ENCODE assay signal across 11 mouse cellular contexts in the genomic region with DNA sequence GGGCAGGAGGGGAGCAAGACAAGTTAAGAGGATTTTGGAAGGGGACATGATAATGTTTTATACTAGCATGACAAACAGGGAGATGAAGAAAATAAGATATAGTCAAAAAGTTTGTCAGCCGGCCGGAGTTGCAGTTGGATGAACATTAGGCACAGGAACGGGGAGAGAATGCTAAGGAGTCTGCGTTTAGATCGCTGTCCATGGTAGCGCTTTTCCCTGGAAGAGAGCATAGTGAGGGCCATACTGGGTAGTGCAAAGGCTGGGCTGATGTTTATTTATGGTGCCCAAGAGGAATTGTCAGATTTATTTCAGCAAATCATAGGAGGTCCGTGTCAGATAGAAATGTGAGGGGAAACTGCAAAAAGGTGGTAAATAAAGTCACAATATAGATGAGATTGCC.
DNase-seq lines count a peak whose midpoint lies in the region; ATAC-seq and TF ChIP-seq lines count a peak whose summit lies in the region.
"Had no signal": no experiment of that assay in that cellular context is flagged by ENCODE, and none has a peak within 500 bp of the region (broad histone marks: within the 10 kb centered on the region; RNA-seq: fewer than 3 reads in every experiment).

No protein-coding gene starts in this region.

- no peak overlapping the region for H3K27ac ChIP-seq in cerebellum, adult 2 months (ENCODE audit: insufficient read depth, low read length)
- H3K27ac ChIP-seq in liver, postnatal 0 days (ENCODE audit: low read depth) = no peak overlapping the region
- H3K27ac ChIP-seq in limb, embryonic 10.5 days = no peak overlapping the region
- H3K27ac ChIP-seq: limb, embryonic 15.5 days had no signal

- DNase-seq in cerebellum, postnatal 10 days = peak; percentile 4
- DNase-seq in cerebellum, adult 2 months = no peak
- DNase-seq in liver = peak; percentile 9
- DNase-seq in liver, postnatal 0 days = no peak
- DNase-seq in embryo, embryonic 10 days (ENCODE audit: low spot score) = peak; percentile 84
- DNase-seq in limb, embryonic 10.5 days (ENCODE audit: low spot score) = peak; percentile 75
- DNase-seq in yolk sac, embryonic 10.5 days (ENCODE audit: low spot score) = no peak
- DNase-seq in gastrocnemius, postnatal 25 days = no peak

- H3K4me2 ChIP-seq in liver, postnatal 0 days (ENCODE audit: low read depth, low read length) = no peak overlapping the region
- H3K4me2 ChIP-seq: heart, embryonic 11.5 days; limb, embryonic 15.5 days; midbrain, embryonic 11.5 days had no signal

- no peaks in the 10 kb centered on the region for H3K27me3 ChIP-seq in cerebellum, adult 2 months (ENCODE audit: control insufficient read depth, insufficient read depth, low read length)
- no peaks in the 10 kb centered on the region for H3K27me3 ChIP-seq in liver, postnatal 0 days (ENCODE audit: insufficient read depth, low read length)
- H3K27me3 ChIP-seq in limb, embryonic 10.5 days (ENCODE audit: low read depth, poor library complexity, severe bottlenecking) = no peaks in the 10 kb centered on the region
- H3K27me3 ChIP-seq: limb, embryonic 15.5 days had no signal

- WGBS in cerebellum, adult 2 months = 31% methylated on average over 7 of the region's 7 CpGs
- 21% methylated on average over 7 of the region's 7 CpGs for WGBS in liver, postnatal 0 days (ENCODE audit: insufficient replicate concordance)
- 25% methylated on average over 7 of the region's 7 CpGs for WGBS in limb, embryonic 10.5 days

- no peak for TF ChIP-seq POLR2A in cerebellum, adult 2 months (IDR thresholded peaks at IDR 0.05; ENCODE audit: borderline replicate concordance, insufficient read depth, low read length)

- H3K4me3 ChIP-seq in cerebellum, adult 2 months (replicated peaks; ENCODE audit: insufficient read depth, low read depth, low read length) = no peak overlapping the region
- H3K4me3 ChIP-seq in liver, postnatal 0 days (ENCODE audit: low read depth, low read length) = no peak overlapping the region
- H3K4me3 ChIP-seq in limb, embryonic 10.5 days = no peak overlapping the region
- H3K4me3 ChIP-seq: limb, embryonic 15.5 days had no signal

- TF ChIP-seq CTCF in cerebellum, adult 2 months (IDR thresholded peaks at IDR 0.05; ENCODE audit: borderline replicate concordance, insufficient read depth, low read depth, low read length) = no peak
- TF ChIP-seq CTCF in liver, postnatal 0 days (IDR thresholded peaks at IDR 0.05; ENCODE audit: low read depth) = no peak

- no peaks in the 10 kb centered on the region for H3K36me3 ChIP-seq in liver, postnatal 0 days (replicated peaks; ENCODE audit: insufficient read depth, low read length)
- no peaks in the 10 kb centered on the region for H3K36me3 ChIP-seq in limb, embryonic 10.5 days
- H3K36me3 ChIP-seq: limb, embryonic 15.5 days had no signal

- no peak overlapping the region for H3K9ac ChIP-seq in liver, postnatal 0 days (replicated peaks)
- H3K9ac ChIP-seq: limb, embryonic 15.5 days had no signal

- no peaks in the 10 kb centered on the region for H3K9me3 ChIP-seq in liver, postnatal 0 days (ENCODE audit: low read length)
- no peaks in the 10 kb centered on the region for H3K9me3 ChIP-seq in limb, embryonic 10.5 days (replicated peaks)
- H3K9me3 ChIP-seq: limb, embryonic 15.5 days had no signal

- H3K4me1 ChIP-seq in cerebellum, adult 2 months (ENCODE audit: control insufficient read depth, insufficient read depth, low read length) = no peaks in the 10 kb centered on the region
- H3K4me1 ChIP-seq in liver, postnatal 0 days (ENCODE audit: insufficient read depth) = no peaks in the 10 kb centered on the region
- H3K4me1 ChIP-seq in limb, embryonic 10.5 days = no peaks in the 10 kb centered on the region
- H3K4me1 ChIP-seq: limb, embryonic 15.5 days had no signal

- TF ChIP-seq EP300 in liver, postnatal 0 days (IDR thresholded peaks at IDR 0.05; ENCODE audit: low read depth) = no peak

- ATAC-seq in liver, postnatal 0 days = no peak

Comparison
In these comparisons a context has a peak if more than half of its experiments do, and no peak if none do; other contexts are left out.
1. DNase-seq: peak in cerebellum, postnatal 10 days (2 of 2), liver (single experiment), embryo, embryonic 10 days (single experiment) and limb, embryonic 10.5 days (single experiment); none in cerebellum, adult 2 months (0 of 2), liver, postnatal 0 days (single experiment), yolk sac, embryonic 10.5 days (single experiment) and gastrocnemius, postnatal 25 days (single experiment).